Mouse (Mus musculus) layer of hippocampus, postnatal 14 days (tissue): Measurements from ENCODE around the gene Smdt1. TPM values are rescaled to one million over a fixed set of nuclear protein-coding genes. Genes with fewer than 3 reads are reported as not detected.
A peak's percentile ranks its signal among the peaks of the same experiment; 100 is the strongest.
"Not testable (repeated sequence)": the region's sequence is repeated elsewhere in the genome, so short reads cannot be mapped to it uniquely, and the experiment has no call there.

Experiments used
- DNase-seq, 2 experiments: peaks; one replicate each; pipeline ENCODE4 v3.0.0; 2021 to 2022; ENCODE audit warnings: low spot score in 2 of 2, mixed read lengths in 1 of 2
- total RNA-seq, 2 experiments: library from RNA; stranded (reverse); gene quantifications; 2 replicates each; pipeline ENCODE4 v1.2.3; 2021

Smdt1 gene
- total RNA-seq, 2 experiments from 2014 or later: 147 to 152 TPM

GRCm38 (mm10) chr15:82368146-82368545 lies 29.4 kb downstream of the Smdt1 start:
- DNase-seq: no peak

GRCm38 (mm10) chr15:82368851-82369250 lies 30.1 kb downstream of the Smdt1 start:
- DNase-seq: no peak

- DNase-seq: no peak
These were observed 33.7 kb downstream of the Smdt1 start for GRCm38 (mm10) chr15:82372446-82372845.

- no peak for DNase-seq
These were observed 34.2 kb downstream of the Smdt1 start for GRCm38 (mm10) chr15:82372991-82373390.

GRCm38 (mm10) chr15:82374437-82374836 lies 35.7 kb downstream of the Smdt1 start:
- no peak for DNase-seq

- no peak for DNase-seq
These were observed 37.1 kb downstream of the Smdt1 start for GRCm38 (mm10) chr15:82375855-82376254.

- peak; percentile 50 to 83 for DNase-seq
These were observed 37.8 kb downstream of the Smdt1 start for GRCm38 (mm10) chr15:82376393-82377138.

DNA sequence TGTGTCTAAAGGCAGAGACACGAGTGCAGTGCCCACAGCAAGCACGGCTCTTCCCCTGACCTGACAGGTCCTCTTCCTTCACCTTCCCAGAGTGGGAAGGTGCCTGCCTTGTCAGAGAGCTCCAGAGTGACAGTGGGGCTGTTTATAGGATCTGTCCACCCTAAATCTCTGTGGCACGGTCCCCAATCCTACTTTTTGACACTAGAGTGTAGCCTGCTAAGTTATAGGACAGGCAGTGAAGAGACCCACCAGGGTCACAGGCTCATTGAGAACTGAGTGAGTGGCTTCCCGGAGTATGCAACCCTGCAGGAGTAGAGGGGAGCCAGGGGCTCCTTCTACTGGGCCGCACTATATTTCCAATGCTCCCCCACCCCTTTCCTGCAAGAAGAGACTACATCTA lies 38.9 kb downstream of the Smdt1 start:
- no peak for DNase-seq

DNA sequence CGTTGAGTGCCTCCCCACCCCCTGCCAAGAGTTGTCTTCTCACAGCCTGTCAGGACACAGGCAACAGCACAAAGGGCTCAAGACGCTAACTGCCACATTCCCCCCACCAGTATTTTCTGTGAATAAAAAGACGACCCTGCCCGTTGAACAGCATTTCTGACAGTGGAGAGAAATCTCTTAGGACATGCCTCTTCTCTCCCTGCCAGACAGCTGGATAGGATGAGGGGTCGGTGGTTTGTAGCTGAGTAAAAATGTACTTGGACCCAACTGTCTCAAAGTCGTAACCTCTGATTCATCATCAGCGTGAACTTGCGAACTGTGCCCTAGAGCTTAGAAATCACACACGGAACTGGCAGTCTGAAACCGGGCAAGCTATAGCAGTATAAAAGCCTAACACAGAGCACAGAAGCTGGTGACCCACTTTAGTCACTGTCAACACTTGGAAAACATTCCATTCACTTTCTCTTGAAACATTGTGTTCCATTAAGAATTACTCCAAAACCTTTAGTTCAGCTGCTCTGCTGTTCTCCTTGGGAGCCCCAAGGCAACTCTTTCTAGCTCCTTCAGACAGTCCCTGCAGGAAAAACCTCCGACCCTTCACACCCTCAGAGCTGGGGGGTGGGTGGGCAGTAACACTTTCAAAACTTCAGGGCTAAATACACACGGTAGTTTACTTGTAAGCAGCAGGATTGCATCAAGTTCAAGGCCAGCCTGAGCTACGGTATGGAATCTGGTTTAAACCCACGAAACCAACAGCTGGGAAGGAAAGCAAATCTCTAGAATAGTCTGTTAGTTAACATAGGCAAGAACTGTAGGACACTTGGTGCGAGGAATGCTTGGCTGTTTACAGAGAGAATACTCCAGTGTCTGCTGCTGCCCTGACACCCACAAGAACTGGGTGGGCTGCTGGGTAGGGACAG lies 39.8 kb downstream of the Smdt1 start:
- DNase-seq: no peak

GRCm38 (mm10) chr15:82379511-82379870 lies 40.7 kb downstream of the Smdt1 start:
- DNase-seq: no peak

DNA sequence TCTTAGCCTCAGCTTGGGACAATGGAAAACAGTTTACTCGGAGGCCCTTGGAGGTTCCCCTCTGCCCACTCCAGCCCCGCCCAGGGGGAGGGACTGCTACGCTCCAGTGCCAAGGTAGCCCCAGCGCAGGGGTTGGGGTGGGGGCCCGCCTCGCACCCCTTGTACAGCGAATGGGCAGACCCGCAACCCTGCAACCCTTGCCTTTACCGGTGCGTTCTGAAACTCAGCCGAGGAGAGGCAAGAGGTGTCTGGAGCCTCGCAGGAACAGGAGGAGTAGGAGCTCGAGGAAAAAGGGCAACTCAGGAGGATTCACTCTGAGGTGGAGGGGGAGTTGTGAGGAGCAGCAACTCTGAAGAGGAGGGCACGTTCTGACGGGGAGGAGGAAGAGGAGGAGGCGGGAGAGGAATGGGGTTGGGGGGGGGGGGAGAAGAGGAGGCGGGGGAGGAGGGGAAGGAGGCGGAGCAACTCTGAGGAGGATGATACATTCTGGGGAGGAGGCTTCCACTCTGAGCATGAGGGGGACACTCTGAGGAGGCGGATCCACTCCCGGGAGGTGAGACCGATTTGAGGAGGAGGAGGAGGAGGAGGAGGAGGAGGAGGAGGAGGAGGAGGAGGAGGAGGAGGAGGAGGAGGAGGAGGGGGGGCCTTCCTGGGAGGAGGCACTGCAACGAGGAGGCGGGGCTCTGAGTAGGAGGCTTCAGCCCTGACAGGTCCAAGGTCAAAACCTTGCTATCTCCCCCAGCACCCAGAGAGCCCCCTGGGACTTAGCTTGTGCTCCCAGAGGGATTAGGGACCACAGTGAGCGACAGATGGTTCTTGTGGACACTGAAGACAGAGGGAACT lies 41.3 kb downstream of the Smdt1 start, which contains the start of gene Cyp2d22:
Cyp2d22 (minus strand) TSS at position 390 of the 843 bp plus-strand sequence.
- DNase-seq: peak; percentile 37 to 39

DNA sequence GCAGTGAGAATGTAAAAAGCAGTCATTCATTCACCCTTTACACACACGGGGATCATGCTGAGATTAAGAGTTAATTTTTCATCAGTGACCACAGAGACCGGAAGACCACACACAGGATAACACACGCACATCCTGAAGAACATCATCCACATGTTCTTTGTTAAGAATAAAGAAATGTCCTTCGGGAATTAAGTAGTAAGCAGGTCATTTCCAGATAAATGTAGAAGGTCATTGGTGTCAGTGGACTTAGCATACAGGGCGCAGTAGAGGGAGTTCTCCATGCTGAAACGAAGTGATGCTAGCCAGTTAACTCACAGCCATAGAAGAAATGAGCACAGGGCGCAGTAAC lies 41.9 kb downstream of the Smdt1 start:
- DNase-seq: no peak

DNA sequence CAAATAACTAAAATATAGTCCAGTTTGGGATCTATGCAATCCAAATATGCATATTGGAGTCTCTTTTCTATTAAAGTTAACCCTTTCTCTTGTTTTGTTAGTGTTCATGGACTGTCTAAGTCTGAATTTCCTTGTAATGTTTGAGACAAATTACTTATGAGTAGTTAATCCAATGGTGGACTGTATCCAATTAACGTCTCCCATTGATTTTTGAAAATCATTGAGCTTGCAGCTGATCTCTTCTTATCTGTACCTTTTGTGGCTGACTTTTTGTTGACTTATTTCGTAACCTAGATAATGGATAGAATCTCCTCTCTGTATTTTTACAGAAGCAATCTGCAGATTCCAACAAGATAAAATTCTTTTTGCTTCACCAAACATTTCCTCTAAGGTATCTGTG lies 43.7 kb downstream of the Smdt1 start:
- no peak for DNase-seq

GRCm38 (mm10) chr15:82385729-82386128 lies 47.0 kb downstream of the Smdt1 start:
- DNase-seq: no peak

DNA sequence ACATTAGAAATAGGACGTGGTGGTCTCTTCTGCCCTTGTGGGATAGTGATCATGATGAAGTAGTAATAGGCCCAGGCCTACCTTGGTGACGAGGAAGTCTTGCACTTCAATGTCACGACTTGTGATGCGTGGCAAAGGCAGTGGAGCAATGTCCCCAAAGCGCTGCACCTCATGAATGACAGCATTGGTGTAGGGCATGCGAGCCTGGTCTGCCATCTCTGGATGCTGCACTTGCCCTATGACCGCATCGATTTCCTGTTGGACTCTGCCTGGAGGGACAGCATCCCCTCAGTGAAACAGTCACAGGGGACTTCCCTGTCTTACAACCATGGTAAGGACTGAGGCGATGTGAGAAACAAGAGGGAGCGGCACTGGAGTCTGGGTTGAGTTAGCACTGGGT lies 51.2 kb downstream of the Smdt1 start:
- not testable (repeated sequence) for DNase-seq

DNA sequence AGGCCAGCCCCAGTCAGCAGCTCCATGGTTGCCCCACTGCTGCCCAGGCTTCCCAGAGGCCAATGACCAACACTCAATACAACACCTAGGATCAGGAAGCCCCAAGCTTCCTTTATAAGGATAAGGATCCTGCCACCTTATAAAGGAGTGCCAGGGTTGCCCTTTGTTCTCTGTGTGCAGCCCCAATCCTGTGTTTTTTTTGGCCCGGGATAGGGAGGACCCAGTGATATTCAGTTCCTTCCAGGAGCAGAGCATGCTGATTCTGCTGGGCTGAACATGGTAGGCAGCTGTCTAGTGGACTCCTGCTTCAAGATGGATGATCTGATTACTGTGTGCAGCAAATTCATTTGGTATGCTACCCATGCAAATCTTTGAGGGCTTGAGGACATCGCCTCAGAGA lies 55.2 kb downstream of the Smdt1 start, which contains the start of gene Cyp2d11:
Cyp2d11 (minus strand) TSS at position 101 of the 400 bp plus-strand sequence.
- DNase-seq: not testable (repeated sequence)

DNA sequence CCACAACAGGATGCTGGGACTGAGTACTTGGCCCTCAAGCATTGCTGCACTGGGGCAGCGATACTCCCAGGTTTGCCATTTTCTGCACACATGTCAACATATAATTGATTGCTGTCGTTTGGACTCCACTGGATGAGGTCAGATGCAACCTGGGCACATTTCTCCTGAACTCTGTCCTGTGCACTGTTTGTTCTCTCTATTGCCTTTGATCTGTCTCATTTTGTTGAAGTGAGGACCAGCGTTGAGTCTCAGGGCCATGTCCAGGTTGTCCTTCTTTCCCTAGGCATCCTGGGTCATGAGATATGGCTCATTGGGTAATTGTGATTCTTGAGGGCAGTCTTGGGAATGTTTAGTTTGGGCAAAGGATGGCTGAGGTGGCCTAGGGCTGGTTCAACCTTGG lies 57.2 kb downstream of the Smdt1 start:
- not testable (repeated sequence) for DNase-seq
